Mouse (Mus musculus): ENCODE measurements around the gene Ubxn7. TPM values are rescaled to one million over a fixed set of nuclear protein-coding genes. Genes with fewer than 3 reads are reported as not detected.
"Not testable (repeated sequence)": the region's sequence is repeated elsewhere in the genome, so short reads cannot be mapped to it uniquely, and the experiment has no call there.

The Ubxn7 gene
- polyA plus RNA-seq (2015; fragmentation: Nextera tagmentation; extraction: Ambion mirVana) = 16.2 and 19.8 TPM in 2 replicates

GRCm38 (mm10) chr16:32332040-32332555, at the start of gene Ubxn7:
TSS of gene Ubxn7 (plus strand) at chr16:32332257.
- Histone ChIP-seq H3K27ac (peak within 1 kb of the TSS; percentile 95), H3K27me3 (replicated peaks) (no peaks in the 10 kb centered on the region), H3K36me3 (no peaks in the 10 kb centered on the region), H3K4me3 (replicated peaks) (peak within 1 kb of the TSS; percentile 100), H3K4me2 (replicated peaks) (peak within 1 kb of the TSS; percentile 60), H3K4me1 (replicated peaks) (0 out of 2 replicates have a peak, but pooled peaks cover 7% of the 10 kb centered on the region), H3K9ac (peak within 1 kb of the TSS; percentile 99), H3K9me3 (no peaks in the 10 kb centered on the region)
- peak; percentile 98 for ATAC-seq
- under 1% methylated on average over 52 of the region's 52 CpGs for WGBS

DNA sequence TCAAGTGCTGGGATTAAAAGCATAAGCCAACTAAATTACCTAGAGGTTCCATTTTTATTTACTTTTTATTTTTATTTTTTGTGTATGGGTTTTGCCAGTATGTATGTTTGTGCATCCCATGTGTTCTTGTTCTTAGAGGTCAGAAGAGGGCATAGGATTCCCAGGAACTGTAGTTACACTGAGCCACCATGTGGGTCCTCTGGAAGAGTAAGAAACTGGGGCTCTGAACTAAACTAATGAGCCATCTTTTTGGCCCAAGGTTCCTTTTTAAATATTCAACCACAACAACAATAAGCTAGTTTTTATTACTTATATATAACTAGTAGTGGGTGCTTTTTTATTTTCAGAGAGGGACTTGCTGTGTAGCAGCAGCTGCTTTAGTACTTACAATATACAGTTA, 49.4 kb upstream of the Ubxn7 start:
- H3K27ac ChIP-seq = no peak overlapping the region

GRCm38 (mm10) chr16:32291821-32292220, 40.2 kb upstream of the Ubxn7 start:
- Histone ChIP-seq H3K9me3 (no peaks in the 10 kb centered on the region), H3K27ac (no peak overlapping the region), H3K4me3 (replicated peaks) (no peak overlapping the region), H3K9ac (no peak overlapping the region), H3K27me3 (replicated peaks) (no peaks in the 10 kb centered on the region), H3K4me2 (replicated peaks) (no peak overlapping the region), H3K4me1 (replicated peaks) (no peaks in the 10 kb centered on the region), H3K36me3 (peaks cover 32% of the 10 kb centered on the region)
- no peak for ATAC-seq
- WGBS = 96% methylated on average over 4 of the region's 4 CpGs

More for the DNA sequence above, 49.4 kb upstream of the Ubxn7 start:
- H3K9ac ChIP-seq = no peak overlapping the region
- H3K9me3 ChIP-seq = no peaks in the 10 kb centered on the region
- no peaks in the 10 kb centered on the region for H3K27me3 ChIP-seq (replicated peaks)
- peaks cover 24% of the 10 kb centered on the region for H3K36me3 ChIP-seq
- H3K4me3 ChIP-seq (replicated peaks) = no peak overlapping the region
- no peaks in the 10 kb centered on the region for H3K4me1 ChIP-seq (replicated peaks)
- no peak overlapping the region for H3K4me2 ChIP-seq (replicated peaks)
- no peak for ATAC-seq

DNA sequence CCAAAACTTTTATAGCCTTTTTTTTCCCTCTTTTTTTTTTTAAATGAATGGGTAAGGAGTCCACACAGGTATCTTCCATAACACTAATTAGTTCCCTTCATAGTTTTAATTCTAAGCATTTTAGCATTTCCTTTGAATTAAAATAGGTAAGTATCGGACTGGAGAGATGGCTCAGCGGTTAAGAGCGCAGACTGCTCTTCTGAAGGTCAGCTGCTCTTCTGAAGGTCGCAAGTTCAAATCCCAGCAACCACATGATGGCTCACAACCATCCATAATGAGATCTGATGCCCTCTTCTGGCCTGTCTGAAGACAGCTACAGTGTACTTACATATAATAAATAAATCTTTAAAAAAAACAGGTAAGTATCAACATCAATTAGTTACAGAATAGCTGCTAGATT, 32.4 kb upstream of the Ubxn7 start:
- not testable (repeated sequence) for H3K4me3 ChIP-seq (replicated peaks); H3K9ac ChIP-seq; H3K9me3 ChIP-seq; H3K4me2 ChIP-seq (replicated peaks); H3K27ac ChIP-seq; H3K4me1 ChIP-seq (replicated peaks); ATAC-seq; H3K27me3 ChIP-seq (replicated peaks)
- peaks cover 12% of the 10 kb centered on the region for H3K36me3 ChIP-seq
- 97% methylated on average over 4 of the region's 4 CpGs for WGBS

- H3K4me3 ChIP-seq (replicated peaks) = no peak overlapping the region
- no peaks in the 10 kb centered on the region for H3K36me3 ChIP-seq
- no peaks in the 10 kb centered on the region for H3K9me3 ChIP-seq
- no peak overlapping the region for H3K9ac ChIP-seq
- no peaks in the 10 kb centered on the region for H3K27me3 ChIP-seq (replicated peaks)
- 48% methylated on average over 1 of the region's 1 CpGs for WGBS
- no peak overlapping the region for H3K4me2 ChIP-seq (replicated peaks)
- no peak overlapping the region for H3K27ac ChIP-seq
- no peak for ATAC-seq
- H3K4me1 ChIP-seq (replicated peaks) = no peaks in the 10 kb centered on the region
Observed at GRCm38 (mm10) chr16:32303046-32303445, 29.0 kb upstream of the Ubxn7 start.

DNA sequence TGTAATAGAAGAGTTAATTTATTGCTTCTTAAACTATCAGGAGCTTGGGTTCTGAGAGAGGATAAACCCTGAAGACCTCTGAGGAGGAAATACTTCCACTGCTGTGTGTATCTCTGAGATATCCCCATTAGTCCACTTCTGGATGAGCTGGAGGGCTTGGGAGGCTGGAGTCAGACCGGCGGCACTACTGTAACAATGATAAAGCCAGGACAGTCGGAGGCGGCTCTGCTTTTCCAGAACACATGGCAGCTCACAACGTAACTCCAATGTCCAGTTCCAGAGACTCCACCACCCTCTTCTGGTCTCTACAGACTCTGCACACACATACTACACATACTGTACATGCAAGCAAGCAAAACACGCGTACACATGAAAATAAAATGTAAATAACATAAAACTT, 28.2 kb upstream of the Ubxn7 start:
- Histone ChIP-seq H3K36me3 (no peaks in the 10 kb centered on the region), H3K4me3 (replicated peaks) (no peak overlapping the region), H3K4me2 (replicated peaks) (no peak overlapping the region), H3K9ac (no peak overlapping the region), H3K27ac (no peak overlapping the region), H3K9me3 (no peaks in the 10 kb centered on the region), H3K4me1 (replicated peaks) (no peaks in the 10 kb centered on the region), H3K27me3 (replicated peaks) (no peaks in the 10 kb centered on the region)
- 93% methylated on average over 7 of the region's 7 CpGs for WGBS
- ATAC-seq = no peak

- no peak for ATAC-seq
- no peaks in the 10 kb centered on the region for H3K4me1 ChIP-seq (replicated peaks)
- 80% methylated on average over 4 of the region's 4 CpGs for WGBS
- H3K27me3 ChIP-seq (replicated peaks) = no peaks in the 10 kb centered on the region
- H3K4me3 ChIP-seq (replicated peaks) = no peak overlapping the region
- H3K9ac ChIP-seq = no peak overlapping the region
- H3K36me3 ChIP-seq = no peaks in the 10 kb centered on the region
- H3K27ac ChIP-seq = no peak overlapping the region
- no peaks in the 10 kb centered on the region for H3K9me3 ChIP-seq
- no peak overlapping the region for H3K4me2 ChIP-seq (replicated peaks)
Observed at GRCm38 (mm10) chr16:32311970-32312369, 20.1 kb upstream of the Ubxn7 start.

DNA sequence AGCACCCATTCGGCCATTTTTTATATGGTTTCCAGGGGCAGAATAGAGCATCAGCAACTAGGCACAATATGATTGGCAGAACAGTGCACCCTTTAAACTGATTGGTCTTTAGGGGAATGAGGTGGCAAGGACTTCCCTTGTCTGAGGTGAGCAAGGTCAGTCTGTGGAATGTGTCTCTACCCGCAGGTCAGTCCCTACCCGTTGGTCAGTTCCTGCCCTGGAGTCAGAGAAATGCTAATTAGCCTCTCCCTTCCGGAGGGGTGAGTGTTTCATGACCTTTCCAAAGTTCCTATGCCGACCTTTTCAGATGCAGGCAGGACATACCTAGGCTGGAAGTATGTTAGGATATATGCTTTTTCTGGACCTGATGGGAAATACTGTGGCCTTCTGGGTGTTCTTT, 19.7 kb upstream of the Ubxn7 start:
- no peak overlapping the region for H3K9ac ChIP-seq
- 36% methylated on average over 5 of the region's 5 CpGs for WGBS
- no peaks in the 10 kb centered on the region for H3K36me3 ChIP-seq
- H3K4me1 ChIP-seq (replicated peaks) = no peaks in the 10 kb centered on the region
- no peak overlapping the region for H3K4me2 ChIP-seq (replicated peaks)
- H3K9me3 ChIP-seq = no peaks in the 10 kb centered on the region
- no peaks in the 10 kb centered on the region for H3K27me3 ChIP-seq (replicated peaks)
- H3K27ac ChIP-seq = no peak overlapping the region
- no peak overlapping the region for H3K4me3 ChIP-seq (replicated peaks)
- ATAC-seq = no peak

DNA sequence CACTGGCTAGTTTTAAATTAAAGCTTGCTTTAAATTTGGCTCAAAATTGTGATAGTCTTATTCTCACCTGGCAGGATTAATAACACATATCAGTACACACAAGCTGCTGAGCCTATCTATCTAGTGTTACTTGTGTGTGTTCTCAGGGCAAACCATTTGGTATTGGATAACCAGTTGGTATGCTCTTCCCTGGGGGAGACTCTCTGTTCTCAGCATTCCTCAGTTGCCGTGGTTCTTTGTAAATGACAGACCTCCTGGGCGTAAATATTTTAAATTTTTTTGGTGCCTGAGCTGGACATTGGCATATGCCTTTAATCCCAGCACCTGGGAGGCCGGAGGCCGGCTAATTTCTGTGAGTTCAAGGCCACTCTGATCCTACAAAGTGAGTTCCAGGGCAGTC, 19.2 kb upstream of the Ubxn7 start:
- H3K27ac ChIP-seq = no peak overlapping the region
- ATAC-seq = no peak
- H3K36me3 ChIP-seq = no peaks in the 10 kb centered on the region
- H3K4me2 ChIP-seq (replicated peaks) = no peak overlapping the region
- no peaks in the 10 kb centered on the region for H3K9me3 ChIP-seq
- no peaks in the 10 kb centered on the region for H3K4me1 ChIP-seq (replicated peaks)
- no peak overlapping the region for H3K9ac ChIP-seq
- no peak overlapping the region for H3K4me3 ChIP-seq (replicated peaks)
- 70% methylated on average over 4 of the region's 4 CpGs for WGBS
- no peaks in the 10 kb centered on the region for H3K27me3 ChIP-seq (replicated peaks)

DNA sequence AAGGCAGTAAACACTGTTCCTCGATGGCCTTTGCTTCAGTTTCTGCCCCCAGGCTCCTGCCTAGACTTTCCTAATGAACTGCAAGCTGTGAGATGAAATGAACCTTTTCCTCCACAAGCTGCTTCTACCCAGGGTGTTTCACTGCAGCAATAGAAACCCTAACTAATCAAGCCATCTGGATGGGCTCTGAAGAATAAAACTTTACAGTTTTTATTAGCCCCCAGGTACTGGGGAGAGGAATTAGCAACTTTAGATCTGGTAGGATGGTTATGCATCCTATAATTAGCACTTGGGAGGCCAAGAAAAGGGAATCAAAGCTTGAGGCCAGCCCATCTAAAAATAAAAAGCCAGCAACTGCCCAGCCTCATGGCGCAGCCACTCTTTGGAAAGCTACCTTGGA, 15.5 kb upstream of the Ubxn7 start:
- Histone ChIP-seq H3K4me3 (replicated peaks) (no peak overlapping the region), H3K4me2 (replicated peaks) (no peak overlapping the region), H3K9ac (no peak overlapping the region), H3K4me1 (replicated peaks) (no peaks in the 10 kb centered on the region), H3K27me3 (replicated peaks) (no peaks in the 10 kb centered on the region), H3K9me3 (no peaks in the 10 kb centered on the region), H3K36me3 (no peaks in the 10 kb centered on the region), H3K27ac (no peak overlapping the region)
- no peak for ATAC-seq
- 72% methylated on average over 2 of the region's 2 CpGs for WGBS

DNA sequence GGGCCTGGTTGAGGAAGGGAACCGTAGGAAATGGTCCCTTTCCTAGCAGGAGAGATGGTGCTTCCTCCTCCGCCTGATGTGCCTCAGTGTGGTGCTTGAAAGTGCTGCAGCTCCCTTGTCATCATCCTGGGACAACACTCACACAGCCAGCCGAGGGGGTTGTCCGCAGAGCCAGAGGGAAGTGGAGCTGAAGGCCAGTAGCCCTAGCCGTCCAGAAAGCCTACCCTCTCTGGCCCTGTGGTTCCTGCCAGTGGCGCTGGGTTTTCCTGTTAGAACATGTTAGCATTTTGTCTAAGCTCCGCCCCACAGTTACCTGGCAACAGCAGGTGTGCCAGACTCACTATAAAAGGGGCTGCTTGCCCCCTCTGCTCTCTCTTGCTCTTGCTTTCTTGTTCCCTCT, 8.1 kb upstream of the Ubxn7 start:
- 29% methylated on average over 7 of the region's 7 CpGs for WGBS
- H3K27ac ChIP-seq = no peak overlapping the region
- no peak overlapping the region for H3K9ac ChIP-seq
- H3K36me3 ChIP-seq = no peaks in the 10 kb centered on the region
- no peak overlapping the region for H3K4me3 ChIP-seq (replicated peaks)
- ATAC-seq = no peak
- no peaks in the 10 kb centered on the region for H3K4me1 ChIP-seq (replicated peaks)
- H3K9me3 ChIP-seq = no peaks in the 10 kb centered on the region
- peak overlapping the region; percentile 22; the same call in 1 of the 2 replicates for H3K4me2 ChIP-seq (replicated peaks)
- H3K27me3 ChIP-seq (replicated peaks) = no peaks in the 10 kb centered on the region

GRCm38 (mm10) chr16:32330876-32331670, 984 bp upstream of the Ubxn7 start:
- no peaks in the 10 kb centered on the region for H3K36me3 ChIP-seq
- H3K9ac ChIP-seq = no peak overlapping the region
- H3K27me3 ChIP-seq (replicated peaks) = no peaks in the 10 kb centered on the region
- H3K4me1 ChIP-seq (replicated peaks) = 0 out of 2 replicates have a peak, but pooled peaks cover 5% of the 10 kb centered on the region
- peak overlapping the region; percentile 47 for H3K4me2 ChIP-seq (replicated peaks)
- WGBS = 45% methylated on average over 9 of the region's 9 CpGs
- no peak for ATAC-seq
- no peaks in the 10 kb centered on the region for H3K9me3 ChIP-seq
- H3K4me3 ChIP-seq (replicated peaks) = peak overlapping the region; percentile 19; the same call in 1 of the 2 replicates
- H3K27ac ChIP-seq = peak overlapping the region; percentile 54; the same call in 1 of the 2 replicates

Data from intestine, embryonic 15.5 days (tissue).